Mouse (Mus musculus) intestine, embryonic 15.5 days (tissue): Measurements from ENCODE around the gene Gpr63. TPM values are rescaled to one million over a fixed set of nuclear protein-coding genes. Genes with fewer than 3 reads are reported as not detected.
"Not testable (repeated sequence)": the region's sequence is repeated elsewhere in the genome, so short reads cannot be mapped to it uniquely, and the experiment has no call there.

Experiments used
- ATAC-seq: fragments of 200-750 bp; cut with Nextera tagmentation; 2 replicates; pipeline ENCODE4 v1.8.0; 2017; ENCODE audit warnings: moderate TSS enrichment, moderate library complexity
- H3K27ac ChIP-seq: fragments of 300-500 bp; sonication (generic); 2 replicates; pipeline ENCODE4 v1.5.1; 2015; ENCODE audit warnings: mild to moderate bottlenecking, inconsistent platforms
- H3K27me3 ChIP-seq: fragments of 300-500 bp; sonication (generic); replicated peaks from 2 replicates; pipeline ENCODE4 v1.6.1; 2015; ENCODE audit warnings: inconsistent platforms
- H3K36me3 ChIP-seq: fragments of 300-500 bp; sonication (generic); 2 replicates; pipeline ENCODE4 v1.6.1; 2015; ENCODE audit warnings: inconsistent platforms
- H3K4me1 ChIP-seq: fragments of 300-500 bp; sonication (generic); replicated peaks from 2 replicates; pipeline ENCODE4 v1.6.1; 2015; ENCODE audit warnings: inconsistent platforms
- H3K4me2 ChIP-seq: fragments of 300-500 bp; sonication (generic); replicated peaks from 2 replicates; pipeline ENCODE4 v1.6.1; 2015; ENCODE audit warnings: mild to moderate bottlenecking, inconsistent platforms
- H3K4me3 ChIP-seq: fragments of 300-500 bp; sonication (generic); replicated peaks from 2 replicates; pipeline ENCODE4 v1.5.1; 2015; ENCODE audit warnings: inconsistent platforms
- H3K9ac ChIP-seq: fragments of 300-500 bp; sonication (generic); 2 replicates; pipeline ENCODE4 v1.6.1; 2015; ENCODE audit warnings: inconsistent platforms
- H3K9me3 ChIP-seq: fragments of 300-500 bp; sonication (generic); 2 replicates; pipeline ENCODE4 v1.6.1; 2016; ENCODE audit warnings: inconsistent platforms
- WGBS: fragments of 180-500 bp; shearing (Covaris S2); methylation state at CpG from one replicate; pipeline ENCODE4 v1.1.7; 2015; 5-methylcytosine and 5-hydroxymethylcytosine counted together
- polyA plus RNA-seq: library from polyadenylated mRNA; unstranded; fragments of >200 nt; fragmentation: Nextera tagmentation; extraction: Ambion mirVana; gene quantifications from 2 replicates; pipeline ENCODE4 v1.2.1, GENCODE M21; 2015

Gpr63 gene
- polyA plus RNA-seq, 1 experiment from 2014 or later = 0.97 TPM

- Histone ChIP-seq H3K27me3 (no peaks in the 10 kb centered on the region), H3K4me1 (no peaks in the 10 kb centered on the region), H3K27ac (no peak overlapping the region), H3K9me3 (no peaks in the 10 kb centered on the region), H3K4me3 (no peak overlapping the region), H3K9ac (no peak overlapping the region), H3K36me3 (no peaks in the 10 kb centered on the region), H3K4me2 (no peak overlapping the region)
- no peak for ATAC-seq
- WGBS = 89% methylated on average over 5 of the region's 5 CpGs
These were observed 45.6 kb downstream of the Gpr63 start for GRCm38 (mm10) chr4:25011780-25012179.

- no peaks in the 10 kb centered on the region for H3K4me1 ChIP-seq
- H3K4me3 ChIP-seq = no peak overlapping the region
- no peaks in the 10 kb centered on the region for H3K27me3 ChIP-seq
- WGBS = 84% methylated on average over 3 of the region's 3 CpGs
- H3K9ac ChIP-seq = no peak overlapping the region
- no peak overlapping the region for H3K4me2 ChIP-seq
- H3K9me3 ChIP-seq = no peaks in the 10 kb centered on the region
- H3K27ac ChIP-seq = no peak overlapping the region
- no peak for ATAC-seq
- H3K36me3 ChIP-seq = no peaks in the 10 kb centered on the region
These were observed 46.5 kb downstream of the Gpr63 start for GRCm38 (mm10) chr4:25012726-25013125.

GRCm38 (mm10) chr4:25015017-25015655 lies 48.9 kb downstream of the Gpr63 start:
- H3K4me3 ChIP-seq = no peak overlapping the region
- no peaks in the 10 kb centered on the region for H3K4me1 ChIP-seq
- WGBS = 80% methylated on average over 2 of the region's 2 CpGs
- ATAC-seq = no peak
- no peaks in the 10 kb centered on the region for H3K9me3 ChIP-seq
- H3K9ac ChIP-seq = no peak overlapping the region
- no peaks in the 10 kb centered on the region for H3K36me3 ChIP-seq
- no peak overlapping the region for H3K4me2 ChIP-seq
- H3K27me3 ChIP-seq = no peaks in the 10 kb centered on the region
- H3K27ac ChIP-seq = no peak overlapping the region

- Histone ChIP-seq H3K4me3 (no peak overlapping the region), H3K36me3 (no peaks in the 10 kb centered on the region), H3K4me2 (no peak overlapping the region), H3K27me3 (no peaks in the 10 kb centered on the region), H3K9me3 (no peaks in the 10 kb centered on the region), H3K27ac (no peak overlapping the region), H3K9ac (no peak overlapping the region), H3K4me1 (no peaks in the 10 kb centered on the region)
- no peak for ATAC-seq
- WGBS = 85% methylated on average over 2 of the region's 2 CpGs
These were observed 62.0 kb downstream of the Gpr63 start for GRCm38 (mm10) chr4:25028252-25028651.

- H3K4me3 ChIP-seq = no peak overlapping the region
- no peak overlapping the region for H3K27ac ChIP-seq
- H3K27me3 ChIP-seq = no peaks in the 10 kb centered on the region
- no peaks in the 10 kb centered on the region for H3K4me1 ChIP-seq
- 62% methylated on average over 1 of the region's 1 CpGs for WGBS
- H3K4me2 ChIP-seq = no peak overlapping the region
- no peak overlapping the region for H3K9ac ChIP-seq
- H3K9me3 ChIP-seq = no peaks in the 10 kb centered on the region
- ATAC-seq = no peak
- no peaks in the 10 kb centered on the region for H3K36me3 ChIP-seq
These were observed 62.5 kb downstream of the Gpr63 start for GRCm38 (mm10) chr4:25028752-25029151.

- H3K27ac ChIP-seq = no peak overlapping the region
- H3K27me3 ChIP-seq = no peaks in the 10 kb centered on the region
- no peaks in the 10 kb centered on the region for H3K36me3 ChIP-seq
- ATAC-seq = no peak
- H3K4me2 ChIP-seq = no peak overlapping the region
- H3K9ac ChIP-seq = no peak overlapping the region
- WGBS = 76% methylated on average over 4 of the region's 4 CpGs
- H3K9me3 ChIP-seq = no peaks in the 10 kb centered on the region
- no peaks in the 10 kb centered on the region for H3K4me1 ChIP-seq
- no peak overlapping the region for H3K4me3 ChIP-seq
These were observed 63.7 kb downstream of the Gpr63 start for GRCm38 (mm10) chr4:25029875-25030274.

GRCm38 (mm10) chr4:25035158-25035791 lies 69.1 kb downstream of the Gpr63 start:
- no peak for ATAC-seq
- Histone ChIP-seq H3K4me1 (no peaks in the 10 kb centered on the region), H3K4me2 (no peak overlapping the region), H3K9ac (no peak overlapping the region), H3K27me3 (no peaks in the 10 kb centered on the region), H3K9me3 (no peaks in the 10 kb centered on the region), H3K4me3 (no peak overlapping the region), H3K27ac (no peak overlapping the region), H3K36me3 (no peaks in the 10 kb centered on the region)
- 21% methylated on average over 6 of the region's 6 CpGs for WGBS

GRCm38 (mm10) chr4:25035806-25036205 lies 69.6 kb downstream of the Gpr63 start:
- Histone ChIP-seq H3K4me1 (no peaks in the 10 kb centered on the region), H3K4me2 (no peak overlapping the region), H3K9ac (no peak overlapping the region), H3K9me3 (no peaks in the 10 kb centered on the region), H3K27me3 (no peaks in the 10 kb centered on the region), H3K27ac (no peak overlapping the region), H3K4me3 (no peak overlapping the region), H3K36me3 (no peaks in the 10 kb centered on the region)
- WGBS = 41% methylated on average over 2 of the region's 2 CpGs
- ATAC-seq = no peak

- H3K27ac ChIP-seq = no peak overlapping the region
- 73% methylated on average over 2 of the region's 2 CpGs for WGBS
- H3K4me1 ChIP-seq = no peaks in the 10 kb centered on the region
- H3K9ac ChIP-seq = no peak overlapping the region
- H3K9me3 ChIP-seq = no peaks in the 10 kb centered on the region
- no peaks in the 10 kb centered on the region for H3K27me3 ChIP-seq
- H3K4me2 ChIP-seq = no peak overlapping the region
- ATAC-seq = no peak
- no peak overlapping the region for H3K4me3 ChIP-seq
- no peaks in the 10 kb centered on the region for H3K36me3 ChIP-seq
These were observed 71.1 kb downstream of the Gpr63 start for GRCm38 (mm10) chr4:25037260-25037659.

GRCm38 (mm10) chr4:25055541-25055940 lies 89.3 kb downstream of the Gpr63 start:
- not testable (repeated sequence) for H3K9ac ChIP-seq, H3K4me2 ChIP-seq, H3K9me3 ChIP-seq, H3K27ac ChIP-seq, H3K4me1 ChIP-seq, H3K36me3 ChIP-seq, H3K4me3 ChIP-seq, ATAC-seq, H3K27me3 ChIP-seq
- WGBS = 64% methylated on average over 1 of the region's 1 CpGs

Other genes with a start within 250 kb of the Gpr63 start
- 3.6 and 3.9 TPM in 2 replicates for gene Klhl32, start 115.3 kb upstream of the Gpr63 start, polyA plus RNA-seq
- 59.7 and 68.0 TPM in 2 replicates for gene Ndufaf4, start 68.3 kb upstream of the Gpr63 start, polyA plus RNA-seq